Mouse (Mus musculus) heart, postnatal 0 days (tissue): ENCODE measurements around the gene Dclk1. TPM values are rescaled to one million over a fixed set of nuclear protein-coding genes. Genes with fewer than 3 reads are reported as not detected.

ENCODE experiments used
- ATAC-seq: fragments of 200-750 bp; cut with Nextera tagmentation; 2 replicates; pipeline ENCODE4 v1.8.0; 2017; ENCODE audit warnings: low read depth, moderate number of reproducible peaks, moderate library complexity; ENCODE audit not compliant: insufficient read depth
- DNase-seq: peaks from one replicate; pipeline ENCODE4 v3.0.0-alpha.2; 2016; ENCODE audit warnings: low spot score
- H3K27ac ChIP-seq: fragments of 300-500 bp; sonication (generic); 2 replicates; pipeline ENCODE4 v1.5.1; 2014; ENCODE audit warnings: low read depth, mild to moderate bottlenecking
- H3K27me3 ChIP-seq: fragments of 300-500 bp; sonication (generic); 2 replicates; pipeline ENCODE4 v1.6.1; 2014; ENCODE audit warnings: low read length, mixed read lengths; ENCODE audit not compliant: control insufficient read depth, insufficient read depth
- H3K36me3 ChIP-seq: fragments of 300-500 bp; sonication (generic); replicated peaks from 2 replicates; pipeline ENCODE4 v1.6.1; 2014; ENCODE audit warnings: low read length, mixed read lengths; ENCODE audit not compliant: control insufficient read depth, insufficient read depth
- H3K4me1 ChIP-seq: fragments of 300-500 bp; sonication (generic); 2 replicates; pipeline ENCODE4 v1.6.1; 2014; ENCODE audit warnings: antibody characterized with exemption; ENCODE audit not compliant: control insufficient read depth, insufficient read depth
- H3K4me2 ChIP-seq: fragments of 300-500 bp; sonication (generic); 2 replicates; pipeline ENCODE4 v1.6.1; 2014; ENCODE audit warnings: low read depth, mild to moderate bottlenecking, low read length, moderate library complexity
- H3K4me3 ChIP-seq: fragments of 300-500 bp; sonication (generic); 2 replicates; pipeline ENCODE4 v1.5.1; 2014; ENCODE audit warnings: low read depth, low read length
- H3K9ac ChIP-seq: fragments of 300-500 bp; sonication (generic); replicated peaks from 2 replicates; pipeline ENCODE4 v1.6.1; 2014; ENCODE audit warnings: low read depth, low read length, mixed read lengths
- H3K9me3 ChIP-seq: fragments of 300-500 bp; sonication (generic); replicated peaks from 2 replicates; pipeline ENCODE4 v1.6.1; 2016; ENCODE audit warnings: low read length; ENCODE audit not compliant: control insufficient read depth
- CTCF ChIP-seq: IDR thresholded peaks from 2 replicates; pipeline ENCODE4 v1.5.1; 2016; ENCODE audit warnings: antibody characterized with exemption, control low read depth, low read depth
- EP300 ChIP-seq: IDR thresholded peaks from 2 replicates; pipeline ENCODE4 v1.6.1; 2016; ENCODE audit warnings: antibody characterized with exemption, low read depth
- WGBS: fragments of 180-500 bp; shearing (Covaris S2); extraction: QIAGEN DNeasy Blood & Tissue Kit; methylation state at CpG from one replicate; pipeline ENCODE4 v1.1.7; 2014; 5-methylcytosine and 5-hydroxymethylcytosine counted together
- polyA plus RNA-seq: library from polyadenylated mRNA; unstranded; fragments of >200 nt; fragmentation: Nextera tagmentation; extraction: Ambion mirVana; gene quantifications from 2 replicates; pipeline ENCODE4 v1.2.1, GENCODE M21; 2015
- total RNA-seq: library from RNA; depleted of rRNA; stranded (reverse); fragments of >200 nt; gene quantifications from 2 replicates; pipeline ENCODE4 v1.2.3, GENCODE M21; 2014; ENCODE audit warnings: low replicate concordance

Gene Dclk1
- total and polyA plus RNA-seq, 2 experiments from 2014 or later, result 4.9 to 18.7 TPM

DNA sequence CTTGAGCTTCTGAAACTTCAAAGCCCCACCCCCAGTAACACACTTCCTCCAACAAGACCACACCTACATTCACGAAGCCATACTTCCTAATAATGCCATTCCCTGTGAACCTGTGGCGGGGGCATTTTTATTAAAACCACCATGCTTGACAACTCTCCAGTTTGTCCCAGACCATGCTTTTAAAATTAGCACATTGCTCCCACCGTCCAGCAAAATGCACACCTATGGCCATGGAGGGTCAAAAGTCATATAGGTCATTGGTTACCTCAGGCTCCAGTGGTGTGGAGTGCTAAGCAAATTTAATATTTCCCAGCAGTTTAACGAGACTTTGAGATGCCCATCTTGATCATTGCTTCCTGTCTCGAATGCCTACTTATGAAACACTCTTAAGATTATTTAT is 23.9 kb downstream of the Dclk1 start:
- H3K9me3 ChIP-seq, result no peaks in the 10 kb centered on the region
- no peak overlapping the region for H3K27ac ChIP-seq
- no peak overlapping the region for H3K4me2 ChIP-seq
- DNase-seq (no peak), ATAC-seq (no peak)
- no peak overlapping the region for H3K9ac ChIP-seq
- no peaks in the 10 kb centered on the region for H3K4me1 ChIP-seq
- no peak overlapping the region for H3K4me3 ChIP-seq
- H3K27me3 ChIP-seq, result no peaks in the 10 kb centered on the region
- TF ChIP-seq CTCF (no peak), EP300 (no peak)
- no peaks in the 10 kb centered on the region for H3K36me3 ChIP-seq
- WGBS, result 82% methylated on average over 5 of the region's 5 CpGs

DNA sequence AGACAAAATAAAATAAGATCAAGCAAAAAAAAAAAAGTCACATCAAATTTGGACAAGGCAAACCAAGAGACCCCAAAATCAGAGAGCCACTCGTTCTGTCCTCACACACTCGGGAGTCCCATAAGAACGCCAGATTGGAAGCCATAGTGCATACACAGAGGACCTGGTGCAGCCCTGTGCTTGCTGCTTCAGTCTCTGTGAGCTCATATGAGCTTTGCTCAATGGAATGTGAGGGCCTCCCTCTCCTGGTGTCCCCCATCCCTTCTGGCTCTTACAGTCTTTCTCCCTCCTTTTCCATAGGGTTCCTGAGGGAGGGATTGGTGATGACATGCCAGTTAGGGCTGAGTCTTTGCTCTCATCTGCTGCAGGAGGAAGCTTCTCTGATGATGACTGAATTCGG is 27.6 kb downstream of the Dclk1 start:
- Histone ChIP-seq H3K9ac (no peak overlapping the region), H3K9me3 (no peaks in the 10 kb centered on the region), H3K4me1 (no peaks in the 10 kb centered on the region), H3K27me3 (no peaks in the 10 kb centered on the region), H3K4me2 (no peak overlapping the region), H3K36me3 (no peaks in the 10 kb centered on the region), H3K4me3 (no peak overlapping the region), H3K27ac (no peak overlapping the region)
- WGBS, result 45% methylated on average over 4 of the region's 4 CpGs
- ATAC-seq (no peak), DNase-seq (no peak)
- TF ChIP-seq CTCF, result no peak
- no peak for TF ChIP-seq EP300

DNA sequence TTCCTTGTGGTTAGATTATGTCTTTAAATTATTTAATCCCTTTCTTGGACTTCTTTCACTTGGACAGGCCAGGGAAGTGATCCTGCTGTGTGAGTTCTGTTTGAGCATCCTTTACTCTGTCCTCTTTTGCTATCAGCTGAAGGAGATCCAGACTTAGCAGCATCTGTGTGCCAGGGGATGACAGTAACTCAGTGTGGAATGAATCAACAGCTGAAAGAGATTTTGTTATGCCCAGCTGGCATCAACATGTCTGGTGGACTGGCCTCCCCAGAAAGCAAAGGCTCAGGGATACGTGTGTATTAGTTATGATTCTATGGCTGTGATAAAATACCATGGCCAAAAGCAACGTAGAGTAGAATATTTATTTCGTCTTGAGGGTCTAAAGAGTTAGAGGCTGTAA is 28.2 kb downstream of the Dclk1 start:
- H3K4me2 ChIP-seq, result no peak overlapping the region
- H3K27ac ChIP-seq, result no peak overlapping the region
- WGBS, result 80% methylated on average over 3 of the region's 3 CpGs
- H3K4me1 ChIP-seq, result no peaks in the 10 kb centered on the region
- no peak overlapping the region for H3K9ac ChIP-seq
- no peak for ATAC-seq
- H3K27me3 ChIP-seq, result no peaks in the 10 kb centered on the region
- no peak overlapping the region for H3K4me3 ChIP-seq
- H3K36me3 ChIP-seq, result no peaks in the 10 kb centered on the region
- no peaks in the 10 kb centered on the region for H3K9me3 ChIP-seq
- DNase-seq, result no peak
- TF ChIP-seq EP300 (no peak), CTCF (no peak)

DNA sequence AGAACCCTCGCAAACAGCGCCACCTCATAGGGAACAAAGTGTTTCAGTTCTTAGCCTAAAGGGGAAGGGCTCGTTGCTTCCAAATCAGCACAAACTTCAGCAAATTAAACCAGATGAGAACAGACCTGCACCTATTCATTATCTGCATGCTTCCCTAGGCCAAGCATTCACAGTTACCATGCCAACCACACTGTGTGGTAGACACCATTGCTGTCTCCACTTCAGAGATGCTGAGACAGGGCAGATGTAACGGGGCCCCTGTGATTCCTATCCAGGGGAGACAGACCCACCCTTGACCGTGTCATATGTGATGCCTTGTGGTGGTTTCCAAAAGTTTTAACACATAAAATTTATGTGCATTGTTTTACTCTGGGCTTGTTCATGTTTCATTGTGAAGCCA is 28.8 kb downstream of the Dclk1 start:
- 87% methylated on average over 5 of the region's 5 CpGs for WGBS

DNA sequence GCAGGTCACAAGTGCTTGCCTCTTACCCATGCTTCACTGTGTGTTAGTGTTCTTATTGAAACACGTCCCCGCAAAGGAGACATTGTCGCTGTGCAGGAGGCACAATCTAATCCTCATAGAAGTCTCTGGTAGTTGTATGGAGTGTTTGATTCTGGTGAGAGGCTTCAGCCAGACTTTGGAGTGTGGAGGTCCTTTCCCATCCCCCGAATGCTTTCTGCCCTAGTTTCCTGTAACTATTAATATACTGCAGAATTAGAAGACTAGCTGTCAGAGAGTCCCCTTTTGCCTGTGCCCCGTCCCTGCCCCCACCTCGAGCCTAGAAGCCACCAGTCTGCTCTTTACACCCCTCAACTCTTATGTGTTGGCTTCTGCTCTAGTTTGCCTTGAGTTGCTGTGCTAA is 30.4 kb downstream of the Dclk1 start:
- H3K27me3 ChIP-seq, result no peaks in the 10 kb centered on the region
- no peak overlapping the region for H3K4me3 ChIP-seq
- no peak overlapping the region for H3K4me2 ChIP-seq
- no peak overlapping the region for H3K9ac ChIP-seq
- no peak overlapping the region for H3K27ac ChIP-seq
- no peak for DNase-seq
- no peaks in the 10 kb centered on the region for H3K9me3 ChIP-seq
- H3K4me1 ChIP-seq, result no peaks in the 10 kb centered on the region
- no peak for TF ChIP-seq EP300
- no peak for TF ChIP-seq CTCF
- no peaks in the 10 kb centered on the region for H3K36me3 ChIP-seq
- WGBS, result 45% methylated on average over 6 of the region's 6 CpGs
- no peak for ATAC-seq

More for the DNA sequence above, 28.8 kb downstream of the Dclk1 start:
- Histone ChIP-seq H3K27ac (no peak overlapping the region), H3K27me3 (no peaks in the 10 kb centered on the region), H3K9me3 (no peaks in the 10 kb centered on the region), H3K4me1 (no peaks in the 10 kb centered on the region), H3K9ac (no peak overlapping the region), H3K36me3 (no peaks in the 10 kb centered on the region), H3K4me2 (no peak overlapping the region), H3K4me3 (no peak overlapping the region)
- no peak for ATAC-seq
- no peak for DNase-seq
- TF ChIP-seq CTCF, result no peak
- TF ChIP-seq EP300, result no peak

DNA sequence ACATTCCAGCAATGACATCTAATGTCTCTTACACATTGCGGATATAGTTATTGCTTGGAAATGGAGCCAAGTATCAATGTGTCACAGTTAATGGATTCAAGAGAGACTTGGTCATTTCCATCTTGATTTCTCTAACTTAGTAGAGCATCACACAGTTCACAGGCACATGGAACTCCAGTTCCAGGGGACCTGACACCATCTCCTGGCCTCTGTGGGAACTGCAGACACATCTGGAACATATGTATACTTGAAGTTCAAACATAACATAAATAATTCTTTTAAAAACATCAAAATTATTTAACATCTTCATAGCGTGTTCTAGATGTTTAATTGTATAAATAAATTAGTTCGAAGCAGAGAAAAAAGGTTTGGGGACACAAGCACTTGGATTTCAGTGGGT is 34.3 kb downstream of the Dclk1 start:
- no peaks in the 10 kb centered on the region for H3K9me3 ChIP-seq
- H3K36me3 ChIP-seq, result no peaks in the 10 kb centered on the region
- ATAC-seq, result no peak
- no peak overlapping the region for H3K9ac ChIP-seq
- no peak overlapping the region for H3K4me3 ChIP-seq
- no peak for TF ChIP-seq CTCF
- TF ChIP-seq EP300, result no peak
- H3K4me1 ChIP-seq, result no peaks in the 10 kb centered on the region
- H3K27me3 ChIP-seq, result no peaks in the 10 kb centered on the region
- WGBS, result 84% methylated on average over 3 of the region's 3 CpGs
- H3K4me2 ChIP-seq, result no peak overlapping the region
- no peak overlapping the region for H3K27ac ChIP-seq
- DNase-seq, result no peak
